Mouse (Mus musculus) T-helper 2 cell (primary cell): ENCODE results near the gene Wdr26.

Experiments used
- in situ Hi-C: fragments of 300-600 bp; cut with MboI, MseI; formaldehyde crosslinking; loops from one replicate; pipeline ENCODE4 v1.15.1; 2025; ENCODE audit warnings: high pct_unique_total_duplicates

The Wdr26 gene

DNA sequence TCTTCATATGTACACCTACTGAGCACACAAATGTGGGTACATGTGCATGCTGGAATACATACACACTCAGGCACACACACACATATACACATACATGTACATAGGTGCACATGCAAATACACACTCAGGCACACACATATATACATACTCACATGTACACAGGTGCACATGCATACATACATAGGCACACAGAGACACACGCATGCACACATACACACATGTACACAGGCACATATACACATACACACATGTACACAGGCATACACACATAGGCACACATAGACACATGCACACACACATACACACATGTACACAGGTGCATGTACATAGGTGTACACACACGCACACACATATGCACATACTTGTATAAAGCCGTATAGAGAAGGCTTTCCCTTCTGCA is 29.4 kb upstream of the Wdr26 start:
- in situ Hi-C loops = no loop called here

GRCm38 (mm10) chr1:181237332-181237731 is 25.5 kb upstream of the Wdr26 start:
- in situ Hi-C loops = no loop called here

DNA sequence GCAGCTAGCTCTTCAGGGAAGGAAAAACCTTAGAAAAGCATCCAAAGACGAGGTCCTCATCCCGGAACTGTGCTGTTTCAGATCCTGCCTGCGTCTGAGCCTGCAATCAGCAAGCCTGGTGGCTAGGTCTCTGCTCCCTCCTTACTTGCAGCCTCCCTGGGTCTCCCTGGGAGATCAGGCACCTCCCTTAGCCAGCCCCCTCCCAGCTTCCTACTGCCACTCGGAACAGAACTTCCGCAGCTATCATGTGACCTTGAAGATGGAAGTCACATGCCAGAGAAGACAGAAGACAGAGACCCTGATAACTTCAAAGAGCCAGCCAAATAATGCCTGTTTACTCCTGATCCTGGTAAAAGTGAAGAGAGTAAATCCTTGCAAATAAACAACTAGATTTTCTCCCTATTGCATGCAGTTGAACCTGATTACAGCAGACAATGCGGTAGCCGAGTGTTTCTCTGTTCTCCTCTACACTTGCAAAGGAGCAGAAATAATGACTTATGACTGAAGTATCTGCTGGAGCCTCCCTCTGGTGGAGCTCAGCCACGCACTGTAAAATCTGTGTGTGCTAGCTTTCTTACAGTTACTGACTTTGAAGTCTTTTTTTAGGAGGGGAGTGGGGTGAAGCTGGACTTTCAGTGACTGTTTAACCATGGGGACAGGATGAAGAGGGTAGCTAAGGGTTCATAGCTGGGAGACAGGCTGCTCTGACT is 22.7 kb upstream of the Wdr26 start:
- in situ Hi-C loops = no loop called here

DNA sequence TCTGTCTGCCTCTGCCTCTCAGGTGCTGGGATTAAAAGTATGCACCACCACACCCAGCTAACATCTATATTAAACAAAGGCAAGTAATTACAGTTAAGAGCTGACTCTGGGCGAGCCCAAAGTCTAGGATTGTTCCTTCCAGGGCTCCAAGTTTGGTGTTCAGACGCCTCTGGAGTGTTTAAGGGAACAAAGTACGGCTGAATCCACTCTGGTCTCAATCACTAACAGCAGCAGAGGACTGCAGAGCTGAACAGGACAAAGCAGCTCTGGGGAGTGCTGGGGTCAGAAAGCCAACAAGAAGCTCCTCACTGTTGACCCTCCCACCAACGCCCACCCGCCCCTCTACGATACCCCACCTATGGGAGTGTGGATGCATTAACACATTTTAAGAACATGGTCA is 21.9 kb upstream of the Wdr26 start:
- in situ Hi-C loops = no loop called here

- in situ Hi-C loops = no loop called here
Observed at GRCm38 (mm10) chr1:181232307-181233027, 20.7 kb upstream of the Wdr26 start.

DNA sequence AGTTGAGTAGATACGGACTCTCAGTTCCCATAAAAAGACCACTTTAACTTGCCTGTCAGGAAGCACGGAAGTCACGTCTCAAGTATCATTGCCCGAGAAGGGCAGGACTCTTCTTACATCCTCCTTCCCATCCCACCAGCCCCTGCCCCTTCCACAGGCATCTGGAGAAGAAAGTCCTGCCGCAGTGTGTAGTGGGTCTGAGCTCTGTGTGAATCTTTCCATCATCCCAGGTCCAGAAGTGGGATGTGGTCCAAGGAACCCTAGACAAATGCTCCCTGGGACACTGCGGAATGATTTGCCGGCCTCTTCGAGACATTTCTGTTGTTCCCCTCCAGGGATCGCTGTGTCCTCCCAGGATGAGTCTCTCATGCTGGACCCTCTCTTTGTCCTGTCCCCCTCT is 20.0 kb upstream of the Wdr26 start:
- in situ Hi-C loops = no loop called here

- in situ Hi-C loops = no loop called here
Observed at GRCm38 (mm10) chr1:181231262-181231661, 19.5 kb upstream of the Wdr26 start.

DNA sequence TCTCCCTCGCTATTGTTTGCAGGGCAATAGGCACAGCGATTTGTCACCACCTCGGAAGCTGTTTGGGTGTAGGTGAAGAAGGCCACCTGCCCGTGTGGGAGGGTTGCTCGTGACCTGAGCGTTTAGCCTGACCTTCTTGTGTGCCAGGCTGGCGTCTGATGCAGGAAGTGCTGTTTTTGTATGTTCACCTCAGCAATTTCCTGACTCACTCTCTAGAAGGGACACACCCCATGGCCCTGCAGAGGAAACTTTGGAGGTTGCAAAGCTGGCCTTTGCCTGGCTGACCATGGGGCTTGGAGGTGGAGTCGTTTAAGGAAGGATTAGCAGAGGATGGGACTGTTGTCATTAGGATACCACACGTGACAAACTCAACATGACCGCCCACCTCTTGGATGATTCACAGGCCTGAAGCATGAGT is 18.9 kb upstream of the Wdr26 start:
- in situ Hi-C loops = no loop called here

DNA sequence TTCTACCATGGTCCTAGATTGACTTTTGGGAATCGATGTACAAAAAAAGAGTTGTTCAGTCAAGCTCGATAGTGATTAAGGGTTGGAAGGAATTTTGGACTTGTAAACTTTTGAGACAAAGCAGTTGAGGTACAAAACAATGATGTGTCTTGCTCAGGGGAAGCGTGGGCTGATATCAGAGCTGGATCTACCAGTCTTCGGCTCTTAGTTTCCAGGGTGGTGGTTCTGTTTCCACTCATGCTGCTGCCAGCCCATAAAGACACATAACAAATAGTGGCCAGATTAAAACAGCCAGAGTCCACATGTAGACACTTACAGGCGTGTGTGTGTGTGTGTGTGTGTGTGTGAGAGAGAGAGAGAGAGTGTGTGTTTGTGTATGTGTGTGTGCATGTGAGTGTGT is 17.2 kb upstream of the Wdr26 start:
- in situ Hi-C loops = no loop called here

- in situ Hi-C loops = no loop called here
Observed at GRCm38 (mm10) chr1:181228591-181228990, 16.8 kb upstream of the Wdr26 start.

- in situ Hi-C loops = no loop called here
Observed at GRCm38 (mm10) chr1:181227804-181228203, 16.0 kb upstream of the Wdr26 start.

- in situ Hi-C loops = no loop called here
Observed at GRCm38 (mm10) chr1:181226850-181227249, 15.0 kb upstream of the Wdr26 start.

DNA sequence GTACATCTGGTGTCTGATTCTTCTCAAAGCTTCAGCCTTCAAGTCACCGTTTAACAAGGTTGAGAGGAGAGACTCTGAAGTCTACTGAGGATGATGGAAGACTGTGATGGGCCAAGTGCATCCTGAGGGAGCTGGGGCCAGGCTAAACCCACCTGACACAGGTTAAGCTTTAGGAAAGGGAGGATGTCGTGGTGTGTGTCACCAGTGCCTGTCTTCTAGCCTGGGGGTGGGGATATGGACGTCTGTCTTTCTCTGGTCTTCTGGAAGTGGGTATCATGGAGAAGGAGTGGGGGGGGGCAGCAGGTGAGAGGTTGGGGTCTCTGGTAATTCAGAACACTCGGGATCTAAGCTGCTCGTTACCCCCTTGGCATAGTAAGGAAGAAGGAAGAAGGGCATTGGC is 13.5 kb upstream of the Wdr26 start:
- in situ Hi-C loops = no loop called here

DNA sequence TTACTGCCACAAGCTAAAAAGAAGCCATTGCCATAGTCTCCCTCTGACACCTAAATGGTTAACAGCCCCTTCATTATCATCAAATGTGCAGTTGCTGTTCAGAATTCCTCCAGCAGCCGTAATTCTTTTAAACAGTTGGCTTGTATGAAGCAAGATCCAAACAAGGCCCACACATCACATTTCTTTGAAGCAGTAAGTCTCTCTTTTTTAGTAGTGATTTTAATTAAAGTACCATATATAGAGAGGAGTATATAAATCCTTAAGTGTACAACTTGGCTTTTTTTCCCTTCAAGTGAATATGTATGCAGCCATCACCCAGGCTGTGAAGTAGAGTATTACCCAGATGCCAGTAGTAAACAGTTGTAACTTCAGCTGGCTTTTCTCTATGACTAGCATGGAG is 10.2 kb upstream of the Wdr26 start:
- in situ Hi-C loops = no loop called here

DNA sequence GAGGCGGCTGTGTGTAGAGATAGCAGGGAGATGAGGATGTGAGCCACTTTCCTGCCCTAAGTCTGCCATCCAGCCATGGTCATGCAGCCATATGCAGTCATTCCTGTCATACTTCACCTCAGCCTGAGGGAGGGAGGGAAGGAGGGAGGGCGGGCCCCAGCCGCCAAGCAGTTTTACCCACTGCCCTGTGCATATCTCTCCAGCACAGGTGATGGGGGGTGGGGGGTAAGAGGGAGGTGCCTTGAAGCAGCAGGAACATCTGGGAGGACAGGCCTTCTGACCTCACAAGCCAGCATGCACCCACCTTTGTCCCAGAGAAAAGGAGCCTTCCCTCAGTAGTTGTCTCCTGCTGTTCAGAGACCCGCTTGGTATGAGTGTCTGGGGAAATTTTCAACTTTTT is 4.5 kb upstream of the Wdr26 start:
- in situ Hi-C loops = no loop called here

DNA sequence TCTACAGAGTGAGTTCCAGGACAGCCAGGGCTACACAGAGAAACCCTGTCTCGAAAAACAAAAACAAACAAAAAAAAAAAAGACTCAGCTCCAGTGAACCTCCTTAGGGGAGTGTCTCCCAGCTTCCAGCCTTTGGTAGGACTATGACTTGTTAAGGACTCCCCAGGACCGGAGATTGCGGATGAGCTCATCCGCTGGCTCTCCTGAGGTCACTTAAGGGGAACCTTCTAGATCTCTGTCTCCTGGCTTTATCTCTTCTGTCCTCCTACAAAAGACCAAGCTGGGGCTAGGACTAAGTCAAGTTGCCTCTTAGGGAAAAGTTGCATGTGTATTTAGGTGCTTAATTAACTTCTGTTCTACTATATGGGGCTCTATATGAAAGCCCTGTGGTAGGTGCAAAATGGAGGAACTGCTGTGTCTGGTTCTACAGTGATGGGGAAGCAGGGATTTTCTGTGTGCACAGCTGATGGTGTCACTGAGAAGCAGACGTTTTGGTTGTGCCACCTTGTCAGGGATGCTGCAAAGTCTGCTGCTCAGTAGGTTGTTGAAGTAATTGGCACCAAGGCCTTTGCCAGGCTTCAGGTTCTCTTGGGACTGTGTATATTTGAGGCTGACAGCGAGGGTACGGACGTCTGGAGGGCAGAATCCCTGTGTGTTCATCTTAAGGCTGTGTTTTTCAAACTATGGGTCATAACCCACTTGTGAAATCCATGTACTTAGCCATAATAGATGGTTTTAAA is 2.7 kb upstream of the Wdr26 start:
- in situ Hi-C loops = no loop called here

- in situ Hi-C loops = no loop called here
Observed at GRCm38 (mm10) chr1:181211403-181211919, 340 bp downstream of the Wdr26 start.

GRCm38 (mm10) chr1:181210601-181211402 is 999 bp downstream of the Wdr26 start:
- in situ Hi-C loops = no loop called here

DNA sequence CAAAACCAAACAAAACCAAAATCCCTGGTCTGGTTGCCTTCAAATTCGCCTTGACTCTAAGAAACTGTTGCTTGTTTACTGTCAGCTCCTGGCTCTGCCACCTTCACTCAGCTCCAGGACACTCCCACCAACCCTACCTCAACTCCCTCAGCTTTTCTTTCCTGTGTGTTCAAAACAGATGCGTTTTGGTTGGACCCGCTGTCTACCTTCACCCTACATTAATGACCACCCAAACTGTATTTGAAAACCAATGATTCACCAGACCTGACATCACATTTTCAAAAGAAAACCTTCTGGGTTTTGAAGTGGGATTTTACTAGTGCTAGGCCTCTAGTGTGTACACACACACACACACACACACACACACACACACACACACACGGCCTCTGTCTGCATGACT is 1.7 kb downstream of the Wdr26 start:
- in situ Hi-C loops = no loop called here

GRCm38 (mm10) chr1:181199446-181199845 is 12.4 kb downstream of the Wdr26 start:
- in situ Hi-C loops = loop anchor here (25.0 kb wide), 1 partner anchor 638 kb away; the partner anchor contains the start of gene Lbr

GRCm38 (mm10) chr1:181188925-181189324 is 22.9 kb downstream of the Wdr26 start:
- in situ Hi-C loops = loop anchor here (5.0 to 25.0 kb wide), 3 partner anchors 57 to 648 kb away; partner anchors contain the start of gene Lbr
